Mouse (Mus musculus): ENCODE measurements around the gene Ids. TPM values are rescaled to one million over a fixed set of nuclear protein-coding genes. Genes with fewer than 3 reads are reported as not detected.
A peak's percentile ranks its signal among the peaks of the same experiment; 100 is the strongest.
"Not testable (repeated sequence)": the region's sequence is repeated elsewhere in the genome, so short reads cannot be mapped to it uniquely, and the experiment has no call there.

Gene Ids
- total RNA-seq (2015; ENCODE audit: low replicate concordance) (8.0 and 12.3 TPM in 2 replicates), total RNA-seq (2017; ENCODE audit: low replicate concordance) (1.7 TPM in 1 of 2 replicates, not detected in the other)

- peak; percentile 99 for ATAC-seq (replicated peaks; ENCODE audit: low FRiP score, poor library complexity, severe bottlenecking)
Observed at GRCm38 (mm10) chrX:70364661-70365613, at the start of gene Ids. Ids (minus strand) TSS chrX:70365084.

GRCm38 (mm10) chrX:70392636-70393035 is 27.8 kb upstream of the Ids start:
- not testable (repeated sequence) for ATAC-seq (replicated peaks; ENCODE audit: low FRiP score, poor library complexity, severe bottlenecking)

GRCm38 (mm10) chrX:70385962-70386351 is 21.1 kb upstream of the Ids start:
- ATAC-seq (replicated peaks; ENCODE audit: low FRiP score, poor library complexity, severe bottlenecking): peak; percentile 72

GRCm38 (mm10) chrX:70385276-70385961 is 20.5 kb upstream of the Ids start, which contains the start of gene 1110012L19Rik:
1110012L19Rik (plus strand) TSS chrX:70385877.
- ATAC-seq (replicated peaks; ENCODE audit: low FRiP score, poor library complexity, severe bottlenecking): peak; percentile 96

GRCm38 (mm10) chrX:70384917-70385275 is 20.0 kb upstream of the Ids start:
- ATAC-seq (replicated peaks; ENCODE audit: low FRiP score, poor library complexity, severe bottlenecking): no peak

GRCm38 (mm10) chrX:70374469-70375110 is 9.7 kb upstream of the Ids start:
- not testable (repeated sequence) for ATAC-seq (replicated peaks; ENCODE audit: low FRiP score, poor library complexity, severe bottlenecking)

GRCm38 (mm10) chrX:70369758-70370157 is 4.9 kb upstream of the Ids start:
- not testable (repeated sequence) for ATAC-seq (replicated peaks; ENCODE audit: low FRiP score, poor library complexity, severe bottlenecking)

GRCm38 (mm10) chrX:70364202-70364601 is 682 bp downstream of the Ids start:
- no peak for ATAC-seq (replicated peaks; ENCODE audit: low FRiP score, poor library complexity, severe bottlenecking)

- no peak for ATAC-seq (replicated peaks; ENCODE audit: low FRiP score, poor library complexity, severe bottlenecking)
Observed at GRCm38 (mm10) chrX:70363446-70363845, 1.4 kb downstream of the Ids start.

GRCm38 (mm10) chrX:70362985-70363384 is 1.9 kb downstream of the Ids start:
- ATAC-seq (replicated peaks; ENCODE audit: low FRiP score, poor library complexity, severe bottlenecking): no peak

GRCm38 (mm10) chrX:70330202-70330843 is 34.6 kb downstream of the Ids start:
- no peak for ATAC-seq (replicated peaks; ENCODE audit: low FRiP score, poor library complexity, severe bottlenecking)

GRCm38 (mm10) chrX:70328530-70329143 is 36.2 kb downstream of the Ids start:
- ATAC-seq (replicated peaks; ENCODE audit: low FRiP score, poor library complexity, severe bottlenecking): no peak

GRCm38 (mm10) chrX:70327656-70328055 is 37.2 kb downstream of the Ids start:
- ATAC-seq (replicated peaks; ENCODE audit: low FRiP score, poor library complexity, severe bottlenecking): no peak

- no peak for ATAC-seq (replicated peaks; ENCODE audit: low FRiP score, poor library complexity, severe bottlenecking)
Observed at GRCm38 (mm10) chrX:70319254-70319653, 45.6 kb downstream of the Ids start.

GRCm38 (mm10) chrX:70314949-70315641 is 49.8 kb downstream of the Ids start:
- ATAC-seq (replicated peaks; ENCODE audit: low FRiP score, poor library complexity, severe bottlenecking): no peak

Measured in erythroid progenitor cell, adult 5-6 weeks (primary cell).